Mouse (Mus musculus) right cerebral cortex, adult 18-20 months (tissue): Measurements from ENCODE around the gene Hoxb9.

Experiments used
- DNase-seq: peaks from one replicate; pipeline ENCODE4 v3.0.0; 2022; ENCODE audit warnings: mixed read lengths

The Hoxb9 gene

GRCm38 (mm10) chr11:96314671-96315343 lies 43.5 kb downstream of the Hoxb9 start:
- no peak for DNase-seq

GRCm38 (mm10) chr11:96315344-96315681 lies 44.1 kb downstream of the Hoxb9 start:
- no peak for DNase-seq

- DNase-seq = no peak
Measured at GRCm38 (mm10) chr11:96316696-96317607, 45.7 kb downstream of the Hoxb9 start.

DNA sequence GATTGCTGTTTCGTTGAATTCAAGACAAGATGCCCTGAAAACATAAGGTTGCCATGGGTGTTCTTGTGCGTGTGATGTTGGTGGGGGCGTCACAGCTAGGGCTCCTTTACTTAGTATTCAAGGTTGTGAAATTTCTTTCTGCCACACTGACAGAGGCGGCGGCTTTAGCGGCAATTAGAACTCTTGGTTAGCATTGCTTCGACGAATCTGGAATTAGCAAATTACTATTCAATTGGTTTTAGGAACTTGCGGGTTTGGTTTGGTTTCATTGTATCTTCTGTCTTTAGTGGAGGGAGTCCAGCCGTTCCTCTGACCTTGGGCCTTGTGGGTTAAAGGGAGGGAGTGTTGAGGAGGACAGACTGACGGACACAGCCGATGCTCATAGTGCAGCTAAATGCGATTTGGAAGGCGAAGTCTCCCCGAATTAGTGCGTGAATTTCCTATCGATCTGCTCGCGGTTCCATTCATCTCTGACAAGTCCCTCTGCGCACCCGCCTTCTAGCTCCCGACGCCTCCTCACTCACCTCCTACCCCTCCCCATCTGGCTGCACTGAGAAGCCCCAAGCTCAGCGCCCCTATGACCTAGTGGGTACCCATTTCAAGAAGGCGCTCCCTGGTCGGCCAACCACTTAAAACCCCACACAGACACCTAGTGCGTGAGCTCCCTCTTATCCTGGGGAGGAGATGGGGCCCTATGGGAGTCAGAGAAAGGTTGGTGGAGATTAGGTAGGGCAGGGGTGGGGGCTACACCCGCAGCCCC lies 46.5 kb downstream of the Hoxb9 start, which contains the start of gene Hoxb4:
Gene Hoxb4 (plus strand): TSS at position 660 of the 760 bp plus-strand sequence.
- no peak for DNase-seq

DNA sequence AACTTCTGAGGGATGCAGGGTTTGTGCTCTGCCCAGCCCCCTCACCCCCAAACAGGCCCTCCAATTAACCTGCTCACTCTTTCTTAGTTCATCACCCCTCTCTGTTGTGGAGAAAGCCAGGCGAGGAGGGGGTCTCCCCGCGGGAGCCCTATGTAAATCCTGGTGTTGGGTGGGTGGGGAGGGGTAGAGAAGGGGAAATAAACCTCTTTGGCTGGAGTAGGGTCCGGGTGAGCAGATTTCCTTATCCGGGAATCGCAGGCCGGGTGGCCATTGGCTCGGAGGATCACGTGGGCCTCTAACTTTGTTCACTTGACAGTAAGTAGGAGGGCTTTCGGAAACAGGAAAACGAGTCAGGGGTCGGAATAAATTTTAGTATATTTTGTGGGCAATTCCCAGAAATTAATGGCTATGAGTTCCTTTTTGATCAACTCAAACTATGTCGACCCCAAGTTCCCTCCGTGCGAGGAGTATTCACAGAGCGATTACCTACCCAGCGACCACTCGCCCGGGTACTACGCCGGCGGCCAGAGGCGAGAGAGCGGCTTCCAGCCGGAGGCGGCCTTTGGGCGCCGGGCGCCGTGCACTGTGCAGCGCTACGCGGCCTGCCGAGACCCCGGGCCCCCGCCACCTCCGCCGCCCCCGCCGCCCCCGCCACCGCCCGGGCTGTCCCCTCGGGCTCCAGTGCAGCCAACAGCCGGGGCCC lies 47.3 kb downstream of the Hoxb9 start:
- no peak for DNase-seq

DNA sequence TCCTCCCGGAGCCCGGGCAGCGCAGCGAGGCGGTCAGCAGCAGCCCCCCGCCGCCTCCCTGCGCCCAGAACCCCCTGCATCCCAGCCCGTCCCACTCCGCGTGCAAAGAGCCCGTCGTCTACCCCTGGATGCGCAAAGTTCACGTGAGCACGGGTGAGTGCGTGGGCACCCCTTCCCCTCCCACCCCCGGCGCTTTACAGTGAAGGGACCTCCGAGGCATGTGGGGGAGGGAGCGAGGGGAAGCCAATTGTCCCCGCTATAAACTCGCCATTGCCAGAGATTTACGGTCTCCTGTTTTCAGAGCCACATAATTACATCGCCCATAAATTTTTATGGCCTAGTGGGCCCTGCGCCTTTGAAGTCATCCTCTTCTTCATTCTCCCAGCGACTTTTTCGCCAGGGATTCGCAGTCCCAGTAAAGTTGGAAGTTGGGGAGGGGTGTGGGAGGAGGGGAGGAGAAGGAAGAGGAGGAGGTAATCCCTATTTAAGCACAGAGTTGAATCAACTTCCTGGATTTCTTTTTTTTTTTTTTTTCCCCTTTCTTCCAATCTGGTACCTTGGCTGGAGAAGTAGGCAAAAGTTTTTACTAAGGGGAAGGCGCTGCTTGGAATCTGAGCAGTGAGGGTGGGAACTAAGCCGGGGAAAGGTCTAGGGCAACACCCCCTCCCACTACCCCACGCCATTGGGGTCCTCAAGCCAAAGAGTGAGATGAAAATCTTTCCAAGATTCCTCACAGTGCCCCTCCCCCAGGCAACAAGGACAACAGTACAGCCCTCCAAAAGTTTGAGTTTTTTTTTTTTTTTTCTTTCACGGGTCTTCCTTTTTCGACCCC lies 48.0 kb downstream of the Hoxb9 start:
- no peak for DNase-seq

GRCm38 (mm10) chr11:96319910-96320309 lies 48.7 kb downstream of the Hoxb9 start:
- DNase-seq = no peak

DNA sequence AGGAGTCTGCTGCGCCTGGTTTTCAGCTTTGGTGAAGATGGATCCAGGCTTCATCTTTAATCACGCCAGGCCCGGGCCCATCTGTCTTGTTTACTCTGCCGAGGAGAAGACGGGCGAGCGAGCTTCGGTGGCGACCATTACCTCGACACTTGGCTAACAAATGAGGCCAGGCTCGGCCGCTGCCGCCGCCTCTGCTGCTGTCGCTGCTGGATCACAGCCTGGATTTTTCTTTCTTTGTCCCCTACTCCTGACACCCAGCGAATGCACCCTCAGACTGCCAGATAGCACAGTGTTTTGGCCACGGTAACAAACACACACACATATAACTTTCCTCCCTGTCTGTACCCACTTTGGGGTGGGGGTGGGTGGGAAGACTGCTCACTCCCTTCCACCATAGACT lies 49.4 kb downstream of the Hoxb9 start:
- no peak for DNase-seq

- no peak for DNase-seq
Measured at GRCm38 (mm10) chr11:96321846-96322245, 50.6 kb downstream of the Hoxb9 start.

DNA sequence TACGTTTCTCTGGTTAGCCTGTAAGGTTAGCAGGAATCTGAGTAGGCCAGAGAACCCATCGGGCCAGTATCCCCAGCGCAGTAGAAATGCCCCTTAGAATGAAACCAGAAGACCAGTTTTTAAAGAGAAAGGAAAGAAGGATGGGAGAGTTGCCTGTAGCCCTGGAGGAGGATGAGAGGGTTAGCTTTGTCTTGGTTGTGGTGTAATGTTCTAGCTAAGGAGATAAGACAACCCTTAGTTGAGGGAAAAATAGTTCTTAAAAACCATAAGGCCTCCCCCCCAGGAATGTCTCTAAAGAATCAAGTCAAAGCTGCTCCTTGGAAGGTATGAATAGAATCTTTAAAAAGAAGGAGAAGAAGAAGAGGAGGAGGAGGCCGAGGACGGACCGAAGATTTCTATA lies 51.5 kb downstream of the Hoxb9 start:
- no peak for DNase-seq

GRCm38 (mm10) chr11:96323154-96323553 lies 51.9 kb downstream of the Hoxb9 start, which contains the start of gene Hoxb3:
Gene Hoxb3 (plus strand): TSS chr11:96323326.
- no peak for DNase-seq

DNA sequence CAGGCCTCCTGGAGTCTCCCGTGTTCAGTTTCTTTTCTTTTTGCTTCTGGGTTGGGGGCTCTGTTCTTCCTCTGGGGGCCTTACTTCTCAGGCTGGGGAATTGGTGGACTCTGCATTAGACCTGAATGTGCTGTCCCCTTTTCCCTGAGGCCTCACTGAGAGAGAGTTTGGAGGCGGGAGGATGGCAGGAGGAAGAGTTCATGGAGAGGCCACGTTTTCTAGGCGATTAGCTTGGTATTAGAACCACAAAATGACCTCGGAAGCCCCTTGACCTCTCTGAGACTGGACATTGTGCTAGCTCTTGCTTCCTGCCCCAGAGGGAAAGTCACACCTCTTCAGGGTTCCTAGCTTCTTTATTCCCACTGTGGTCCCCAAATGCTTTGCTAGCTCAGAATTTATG lies 52.9 kb downstream of the Hoxb9 start:
- no peak for DNase-seq

DNA sequence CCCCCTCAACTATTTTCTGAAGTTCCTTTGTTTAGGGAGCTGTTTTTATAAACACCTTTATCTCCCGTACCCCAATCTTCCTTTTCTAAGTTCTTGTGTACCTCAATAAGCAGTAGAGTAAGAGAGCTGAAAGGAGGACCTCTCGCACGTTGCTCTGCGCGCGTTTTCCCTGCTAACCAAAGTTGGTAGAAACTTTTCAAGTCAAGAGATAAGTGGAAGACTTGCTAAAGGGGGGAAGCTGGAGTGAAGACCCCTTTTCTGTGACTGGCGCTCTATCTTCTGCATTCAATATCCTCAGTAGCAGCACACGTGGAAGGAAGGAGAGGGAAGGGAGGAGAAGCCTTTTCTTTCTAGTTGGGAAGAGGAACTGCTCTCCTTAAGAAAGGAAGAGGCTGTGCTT lies 53.7 kb downstream of the Hoxb9 start:
- no peak for DNase-seq

DNA sequence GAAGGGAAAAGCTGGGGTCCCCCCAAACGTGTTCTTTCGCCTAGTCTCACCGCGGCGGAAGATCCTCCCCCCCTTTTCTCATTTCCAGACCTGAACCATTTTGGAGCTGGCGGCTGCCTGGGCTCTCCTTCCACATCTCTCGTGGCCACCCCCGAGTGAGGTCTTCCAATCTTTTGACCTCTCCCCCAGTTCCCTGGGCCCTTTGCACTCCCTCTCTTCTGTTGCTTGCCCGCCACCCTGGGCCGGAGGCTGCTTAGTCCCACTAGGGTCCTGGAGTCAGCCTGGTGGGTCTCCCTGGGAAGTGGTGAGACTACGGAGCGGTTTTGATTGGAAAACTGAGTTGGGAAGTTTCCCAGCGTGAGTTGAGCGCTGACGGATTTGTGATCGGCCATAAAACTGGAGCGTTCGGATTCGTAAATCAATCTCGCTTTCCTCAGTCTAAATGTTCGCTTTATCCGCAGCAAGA lies 54.5 kb downstream of the Hoxb9 start:
- DNase-seq = no peak
